Mouse (Mus musculus): ENCODE results near the gene Ehhadh.
A peak's percentile ranks its signal among the peaks of the same experiment; 100 is the strongest.

The Ehhadh gene

GRCm38 (mm10) chr16:21735638-21736037 lies 52.0 kb downstream of the Ehhadh start:
- DNase-seq (ENCODE audit: low read depth, low spot score), result no peak

- peak; percentile 70 for DNase-seq (ENCODE audit: low read depth, low spot score)
These were observed 59.7 kb downstream of the Ehhadh start for GRCm38 (mm10) chr16:21727897-21728364.

- no peak for DNase-seq (ENCODE audit: low read depth, low spot score)
These were observed 60.2 kb downstream of the Ehhadh start for GRCm38 (mm10) chr16:21727421-21727820.

- no peak for DNase-seq (ENCODE audit: low read depth, low spot score)
These were observed 63.3 kb downstream of the Ehhadh start for GRCm38 (mm10) chr16:21724261-21724660.

- no peak for DNase-seq (ENCODE audit: low read depth, low spot score)
These were observed 67.8 kb downstream of the Ehhadh start for GRCm38 (mm10) chr16:21719770-21720169.

- peak; percentile 42 for DNase-seq (ENCODE audit: low read depth, low spot score)
These were observed 73.1 kb downstream of the Ehhadh start for GRCm38 (mm10) chr16:21714516-21714915.

Measured in brain, embryonic 18.5 days (tissue).